Mouse (Mus musculus) left cerebral cortex, adult 11 months (tissue): Measurements from ENCODE around the gene Dlgap5.

Source experiments
- DNase-seq: peaks from one replicate; pipeline ENCODE4 v3.0.0; 2022; ENCODE audit warnings: low spot score

Dlgap5 gene

GRCm38 (mm10) chr14:47395462-47396026 lies 22.7 kb downstream of the Dlgap5 start:
- no peak for DNase-seq

GRCm38 (mm10) chr14:47395007-47395406 lies 23.2 kb downstream of the Dlgap5 start:
- no peak for DNase-seq

- DNase-seq, result no peak
Measured at GRCm38 (mm10) chr14:47393354-47394094, 24.7 kb downstream of the Dlgap5 start.

- DNase-seq, result no peak
Measured at GRCm38 (mm10) chr14:47386125-47386524, 32.1 kb downstream of the Dlgap5 start.

- no peak for DNase-seq
Measured at GRCm38 (mm10) chr14:47384653-47385052, 33.6 kb downstream of the Dlgap5 start.

GRCm38 (mm10) chr14:47383911-47384310 lies 34.3 kb downstream of the Dlgap5 start:
- no peak for DNase-seq

- no peak for DNase-seq
Measured at GRCm38 (mm10) chr14:47378336-47378735, 39.9 kb downstream of the Dlgap5 start.

GRCm38 (mm10) chr14:47376526-47376925 lies 41.7 kb downstream of the Dlgap5 start:
- no peak for DNase-seq

- DNase-seq, result no peak
Measured at GRCm38 (mm10) chr14:47373728-47374678, 44.2 kb downstream of the Dlgap5 start.

GRCm38 (mm10) chr14:47371689-47372088 lies 46.5 kb downstream of the Dlgap5 start:
- DNase-seq, result no peak

GRCm38 (mm10) chr14:47370790-47371189 lies 47.4 kb downstream of the Dlgap5 start:
- DNase-seq, result no peak

- no peak for DNase-seq
Measured at GRCm38 (mm10) chr14:47369741-47370140, 48.5 kb downstream of the Dlgap5 start.

- peak; percentile 39 for DNase-seq
Measured at GRCm38 (mm10) chr14:47367461-47367860, 50.7 kb downstream of the Dlgap5 start, which contains the start of gene Lgals3. TSS of gene Lgals3 (plus strand) at chr14:47367751.

- no peak for DNase-seq
Measured at GRCm38 (mm10) chr14:47366881-47367321, 51.3 kb downstream of the Dlgap5 start.

GRCm38 (mm10) chr14:47364742-47365449 lies 53.3 kb downstream of the Dlgap5 start:
- no peak for DNase-seq

GRCm38 (mm10) chr14:47361899-47362298 lies 56.3 kb downstream of the Dlgap5 start:
- no peak for DNase-seq

- DNase-seq, result no peak
Measured at GRCm38 (mm10) chr14:47361418-47361817, 56.8 kb downstream of the Dlgap5 start.

- DNase-seq, result no peak
Measured at GRCm38 (mm10) chr14:47359610-47360009, 58.6 kb downstream of the Dlgap5 start.

GRCm38 (mm10) chr14:47356622-47357021 lies 61.6 kb downstream of the Dlgap5 start:
- no peak for DNase-seq

- no peak for DNase-seq
Measured at GRCm38 (mm10) chr14:47354948-47355347, 63.3 kb downstream of the Dlgap5 start.

- no peak for DNase-seq
Measured at GRCm38 (mm10) chr14:47354111-47354577, 64.1 kb downstream of the Dlgap5 start.

- no peak for DNase-seq
Measured at GRCm38 (mm10) chr14:47353240-47353639, 65.0 kb downstream of the Dlgap5 start.
